10 mouse cellular contexts compared by ENCODE assay signal in genomic region chr12:112794356-112794816, GRCm38 (mm10). TPM values are rescaled to one million over a fixed set of nuclear protein-coding genes. Genes with fewer than 3 reads are reported as not detected.
DNase-seq lines count a peak whose midpoint lies in the region; ATAC-seq and TF ChIP-seq lines count a peak whose summit lies in the region.
"Had no signal": no experiment of that assay in that cellular context is flagged by ENCODE, and none has a peak within 500 bp of the region (broad histone marks: within the 10 kb centered on the region; RNA-seq: fewer than 3 reads in every experiment).

No protein-coding gene starts in this region.

- H3K4me2 ChIP-seq in heart, embryonic 15.5 days: peak overlapping the region; percentile 46
- H3K4me2 ChIP-seq in intestine, embryonic 15.5 days (replicated peaks): peak overlapping the region; percentile 26

- 18% methylated on average over 7 of the region's 7 CpGs for WGBS in heart, embryonic 15.5 days
- WGBS in intestine, embryonic 15.5 days: 22% methylated on average over 7 of the region's 7 CpGs

- H3K4me1 ChIP-seq in heart, embryonic 15.5 days (replicated peaks): peaks cover 61% of the 10 kb centered on the region
- H3K4me1 ChIP-seq in intestine, embryonic 15.5 days (replicated peaks): peaks cover 64% of the 10 kb centered on the region

- no peak for DNase-seq in heart, adult 8-10 months (ENCODE audit: low spot score)
- DNase-seq in right cerebral cortex, postnatal 14 days: peak; percentile 4
- no peak for DNase-seq in right cerebral cortex, postnatal 4 days
- DNase-seq in left cerebral cortex, adult 2 months (ENCODE audit: extremely low spot score in 1 of 2, low spot score in 2 of 2): no peak
- DNase-seq: cerebellum, adult 11-12 months; kidney, postnatal 10 days; right cerebral cortex, adult 18-20 months had no signal

- ATAC-seq in heart, embryonic 15.5 days (replicated peaks; ENCODE audit: insufficient number of reproducible peaks, insufficient read depth, low FRiP score, low read depth): no peak
- ATAC-seq in intestine, embryonic 15.5 days: no peak
- ATAC-seq in erythroid progenitor cell, adult 5-6 weeks (replicated peaks; ENCODE audit: low FRiP score, poor library complexity, severe bottlenecking): no peak

- intact Hi-C loops in left cerebral cortex, adult 2 months (cut with DNase I): loop anchor here (5.0 kb wide), 1 partner anchor 42 kb away; no protein-coding TSS in a partner anchor

- peak overlapping the region; percentile 84 for H3K27ac ChIP-seq in heart, embryonic 15.5 days
- H3K27ac ChIP-seq in intestine, embryonic 15.5 days: peak overlapping the region; percentile 44; the same call in 1 of the 2 replicates
- H3K27ac ChIP-seq in left cerebral cortex, adult 2 months: no peak overlapping the region

- no peak for TF ChIP-seq CTCF in left cerebral cortex, adult 2 months (IDR thresholded peaks at IDR 0.05)

- no peak overlapping the region for H3K9ac ChIP-seq in heart, embryonic 15.5 days
- H3K9ac ChIP-seq in intestine, embryonic 15.5 days: no peak overlapping the region

- H3K27me3 ChIP-seq in heart, embryonic 15.5 days: peaks cover 7% of the 10 kb centered on the region; the same call in 1 of the 2 replicates
- no peaks in the 10 kb centered on the region for H3K27me3 ChIP-seq in intestine, embryonic 15.5 days (replicated peaks)

- no peaks in the 10 kb centered on the region for H3K9me3 ChIP-seq in heart, embryonic 15.5 days (replicated peaks)
- H3K9me3 ChIP-seq in intestine, embryonic 15.5 days: no peaks in the 10 kb centered on the region

- H3K4me3 ChIP-seq in heart, embryonic 15.5 days: no peak overlapping the region
- H3K4me3 ChIP-seq in intestine, embryonic 15.5 days (replicated peaks): no peak overlapping the region
- H3K4me3 ChIP-seq in left cerebral cortex, adult 2 months: no peak overlapping the region

- H3K36me3 ChIP-seq in heart, embryonic 15.5 days: no peaks in the 10 kb centered on the region
- H3K36me3 ChIP-seq in intestine, embryonic 15.5 days: no peaks in the 10 kb centered on the region

RNA-seq across cellular contexts. Expression of gene Ahnak2, which starts 8.1 kb away (rescaled TPM):
- polyA plus RNA-seq in heart, embryonic 15.5 days (2015; fragmentation: Nextera tagmentation; extraction: Ambion mirVana): 2.1 and 2.4 TPM in 2 replicates
- total RNA-seq in heart, adult 8-10 months (2022): 10 to 100 TPM; 19.3 to 24.6 (median 20.6) TPM
- 2.3 and 3.0 TPM in 2 replicates for polyA plus RNA-seq in intestine, embryonic 15.5 days (2015; fragmentation: Nextera tagmentation; extraction: Ambion mirVana)
- total RNA-seq in erythroid progenitor cell, adult 5-6 weeks (2015; ENCODE audit: low replicate concordance): 0.36 TPM in 1 of 2 replicates, not detected in the other
- 0.64 TPM in 1 of 2 replicates, not detected in the other for total RNA-seq in erythroid progenitor cell, adult 5-6 weeks (2017; ENCODE audit: low replicate concordance)
- total RNA-seq in left cerebral cortex, adult 2 months (2021): 1 to 10 TPM; 8.1 to 8.2 TPM

RNA-seq across cellular contexts. Expression of gene Clba1, which starts 14.4 kb away (rescaled TPM):
- 5.7 and 7.3 TPM in 2 replicates for polyA plus RNA-seq in heart, embryonic 15.5 days (2015; fragmentation: Nextera tagmentation; extraction: Ambion mirVana)
- total RNA-seq in heart, adult 8-10 months (2022): 1 to 10 TPM; 1.8 to 4.3 (median 2.4) TPM
- polyA plus RNA-seq in intestine, embryonic 15.5 days (2015; fragmentation: Nextera tagmentation; extraction: Ambion mirVana): 3.7 and 4.6 TPM in 2 replicates
- total RNA-seq in erythroid progenitor cell, adult 5-6 weeks (2015; ENCODE audit: low replicate concordance): not detected in 2 replicates
- 0.51 TPM in 1 of 2 replicates, not detected in the other for total RNA-seq in erythroid progenitor cell, adult 5-6 weeks (2017; ENCODE audit: low replicate concordance)
- total RNA-seq in left cerebral cortex, adult 2 months (2021): 10 to 100 TPM; 15.7 to 18.6 TPM

RNA-seq across cellular contexts. Expression of gene Pld4, which starts 33.9 kb away (rescaled TPM):
- polyA plus RNA-seq in heart, embryonic 15.5 days (2015; fragmentation: Nextera tagmentation; extraction: Ambion mirVana): 7.2 and 34.0 TPM in 2 replicates
- total RNA-seq in heart, adult 8-10 months (2022): 1 to 10 TPM; 3.4 to 8.1 (median 4.3) TPM
- 11.6 and 12.6 TPM in 2 replicates for polyA plus RNA-seq in intestine, embryonic 15.5 days (2015; fragmentation: Nextera tagmentation; extraction: Ambion mirVana)
- 20.1 and 29.9 TPM in 2 replicates for total RNA-seq in erythroid progenitor cell, adult 5-6 weeks (2015; ENCODE audit: low replicate concordance)
- total RNA-seq in erythroid progenitor cell, adult 5-6 weeks (2017; ENCODE audit: low replicate concordance): 8.9 and 14.0 TPM in 2 replicates
- total RNA-seq in left cerebral cortex, adult 2 months (2021): 10 to 100 TPM in 1 of 2 experiments, 1 to 10 TPM in 1; 7.4 to 10.1 TPM

RNA-seq across cellular contexts. Expression of gene Cdca4, which starts 34.8 kb away (rescaled TPM):
- polyA plus RNA-seq in heart, embryonic 15.5 days (2015; fragmentation: Nextera tagmentation; extraction: Ambion mirVana): 34.6 and 53.3 TPM in 2 replicates
- total RNA-seq in heart, adult 8-10 months (2022): 1 to 10 TPM; 5.6 to 6.5 (median 6.2) TPM
- 87.6 and 88.0 TPM in 2 replicates for polyA plus RNA-seq in intestine, embryonic 15.5 days (2015; fragmentation: Nextera tagmentation; extraction: Ambion mirVana)
- 170 and 180 TPM in 2 replicates for total RNA-seq in erythroid progenitor cell, adult 5-6 weeks (2015; ENCODE audit: low replicate concordance)
- total RNA-seq in erythroid progenitor cell, adult 5-6 weeks (2017; ENCODE audit: low replicate concordance): 135 and 144 TPM in 2 replicates
- total RNA-seq in left cerebral cortex, adult 2 months (2021): 10 to 100 TPM; 10.5 to 12.4 TPM

Comparison
In these comparisons a context has a peak if more than half of its experiments do, and no peak if none do; other contexts are left out.
1. RNA of gene Ahnak2, which starts 8.1 kb away (total RNA-seq): 19.3 to 24.6 TPM in heart, adult 8-10 months and 8.1 to 8.2 TPM in left cerebral cortex, adult 2 months; 0.36 to 0.64 TPM in erythroid progenitor cell, adult 5-6 weeks; every median in the first group is over 4 times any median in the second.